Mouse (Mus musculus): Measurements from ENCODE around the gene Figla.

The Figla gene

DNA sequence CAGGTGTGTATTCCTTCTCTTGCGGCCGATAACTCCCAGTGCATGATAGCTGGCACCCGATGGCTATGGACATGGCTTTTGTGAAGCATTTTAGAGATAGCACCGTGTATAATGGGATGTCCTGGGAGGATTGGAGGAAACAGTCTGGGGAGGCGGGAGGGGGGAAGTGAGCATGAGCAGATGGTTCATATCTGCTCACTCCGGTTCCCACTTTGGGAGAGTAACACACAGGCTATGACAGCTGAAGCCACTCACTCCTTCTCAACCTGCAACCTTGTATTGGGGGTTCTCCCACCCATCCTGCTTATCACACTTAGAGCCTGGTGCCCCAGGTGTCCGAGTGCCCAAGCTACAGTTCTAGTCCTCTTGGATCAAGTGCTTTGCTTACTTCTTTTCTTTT lies 54.3 kb downstream of the Figla start:
- DNase-seq (ENCODE audit: low spot score) = no peak
